Mouse (Mus musculus) kidney, postnatal 4 days (tissue): ENCODE data around the gene Tomt.

Experiments
- DNase-seq, 2 experiments: peaks; one replicate each; pipeline ENCODE4 v3.0.0; 2021; ENCODE audit warnings: mixed read lengths in 2 of 2

The Tomt gene

GRCm38 (mm10) chr7:101900331-101901097, 5.6 kb downstream of the Tomt start:
- no peak for DNase-seq

- DNase-seq = peak; percentile 95 to 98
Observed at GRCm38 (mm10) chr7:101896104-101897066, 9.8 kb downstream of the Tomt start.

- no peak for DNase-seq
Observed at GRCm38 (mm10) chr7:101895695-101896094, 10.5 kb downstream of the Tomt start.

GRCm38 (mm10) chr7:101888460-101888859, 17.7 kb downstream of the Tomt start:
- DNase-seq = no peak

GRCm38 (mm10) chr7:101886274-101886673, 19.9 kb downstream of the Tomt start:
- no peak for DNase-seq

- DNase-seq = no peak
Observed at GRCm38 (mm10) chr7:101884160-101884559, 22.0 kb downstream of the Tomt start.

GRCm38 (mm10) chr7:101882413-101883154, 23.6 kb downstream of the Tomt start:
- DNase-seq = peak; percentile 45 to 62

- no peak for DNase-seq
Observed at GRCm38 (mm10) chr7:101880855-101881254, 25.3 kb downstream of the Tomt start.

GRCm38 (mm10) chr7:101875978-101876377, 30.2 kb downstream of the Tomt start:
- DNase-seq = no peak

- peak in 1 of 2 experiments; percentile 15 for DNase-seq
Observed at GRCm38 (mm10) chr7:101871296-101871695, 34.9 kb downstream of the Tomt start.

GRCm38 (mm10) chr7:101870629-101871028, 35.5 kb downstream of the Tomt start, which contains the start of gene Folr1:
Gene Folr1, minus strand, starts transcription at chr7:101870788.
- DNase-seq = peak; percentile 34 to 57

- DNase-seq = peak; percentile 20 to 31
Observed at GRCm38 (mm10) chr7:101869163-101869500, 37.0 kb downstream of the Tomt start.

GRCm38 (mm10) chr7:101868241-101869162, 37.7 kb downstream of the Tomt start:
- peak; percentile 30 to 54 for DNase-seq

- no peak for DNase-seq
Observed at GRCm38 (mm10) chr7:101867482-101867881, 38.7 kb downstream of the Tomt start.

GRCm38 (mm10) chr7:101866491-101867265, 39.5 kb downstream of the Tomt start:
- no peak for DNase-seq

GRCm38 (mm10) chr7:101863415-101863814, 42.7 kb downstream of the Tomt start, which contains the start of gene Anapc15:
Gene Anapc15, plus strand, starts transcription at chr7:101863715.
- DNase-seq = no peak

GRCm38 (mm10) chr7:101862291-101862690, 43.9 kb downstream of the Tomt start:
- no peak for DNase-seq

GRCm38 (mm10) chr7:101860978-101861377, 45.2 kb downstream of the Tomt start:
- no peak for DNase-seq

GRCm38 (mm10) chr7:101858362-101858761, 47.8 kb downstream of the Tomt start:
- peak in 1 of 2 experiments; percentile 20 for DNase-seq

- DNase-seq = no peak
Observed at GRCm38 (mm10) chr7:101857094-101857493, 49.1 kb downstream of the Tomt start, which contains the start of gene Folr2. Gene Folr2, minus strand, starts transcription at chr7:101857194.

GRCm38 (mm10) chr7:101853816-101854215, 52.3 kb downstream of the Tomt start:
- DNase-seq = no peak
